Mouse (Mus musculus): Measurements from ENCODE around the gene Crybg2. TPM values are rescaled to one million over a fixed set of nuclear protein-coding genes. Genes with fewer than 3 reads are reported as not detected.

Crybg2 gene
- polyA plus RNA-seq, 1 experiment from 2014 or later: 4.0 TPM

GRCm38 (mm10) chr4:134061166-134061830 is 683 bp downstream of the Crybg2 start:
- H3K27me3 ChIP-seq: peaks cover 34% of the 10 kb centered on the region
- no peak for ATAC-seq (ENCODE audit: insufficient number of reproducible peaks, insufficient read depth, low FRiP score, low TSS enrichment)
- no peak overlapping the region for H3K4me2 ChIP-seq (replicated peaks)

GRCm38 (mm10) chr4:134061944-134062446 is 1.4 kb downstream of the Crybg2 start:
- no peak overlapping the region for H3K4me2 ChIP-seq (replicated peaks)
- ATAC-seq (ENCODE audit: insufficient number of reproducible peaks, insufficient read depth, low FRiP score, low TSS enrichment): 0 out of 2 replicates have a peak, but pooled peaks have one; percentile 25
- H3K4me1 ChIP-seq: no peaks in the 10 kb centered on the region; the same call in 1 of the 2 replicates
- whole genome bisulfite sequencing: 49% methylated on average over 8 of the region's 8 CpGs
- H3K36me3 ChIP-seq: no peaks in the 10 kb centered on the region
- H3K27me3 ChIP-seq: peaks cover 40% of the 10 kb centered on the region
- no peak overlapping the region for H3K4me3 ChIP-seq
- H3K9me3 ChIP-seq: no peaks in the 10 kb centered on the region
- H3K9ac ChIP-seq: no peak overlapping the region
- H3K27ac ChIP-seq: no peak overlapping the region

More at GRCm38 (mm10) chr4:134061166-134061830, 683 bp downstream of the Crybg2 start:
- Histone ChIP-seq H3K9ac (no peak overlapping the region), H3K36me3 (no peaks in the 10 kb centered on the region), H3K4me1 (no peaks in the 10 kb centered on the region; the same call in 1 of the 2 replicates), H3K4me3 (no peak overlapping the region), H3K9me3 (no peaks in the 10 kb centered on the region), H3K27ac (no peak overlapping the region)
- 56% methylated on average over 18 of the region's 18 CpGs for WGBS

DNA sequence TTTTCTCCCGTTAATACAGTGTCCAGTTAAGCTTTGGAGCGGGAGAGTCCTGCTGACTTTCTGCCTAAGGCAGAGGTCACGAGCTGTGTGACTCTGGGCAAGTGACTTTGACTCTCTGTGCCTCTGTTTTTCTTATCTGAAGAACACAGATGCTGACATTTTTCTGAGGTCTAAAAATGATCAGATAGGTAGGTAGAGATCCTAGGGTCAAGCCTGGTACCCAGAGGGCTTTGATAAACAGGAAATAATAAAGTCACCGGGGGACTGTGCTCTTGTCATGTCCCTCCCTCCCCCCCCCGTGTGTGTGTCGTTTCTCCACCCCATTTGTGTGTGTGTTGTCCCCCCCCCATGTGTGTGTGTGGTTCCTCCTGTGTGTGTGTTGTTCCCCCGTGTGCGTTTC is 1.9 kb downstream of the Crybg2 start:
- no peaks in the 10 kb centered on the region for H3K9me3 ChIP-seq
- no peak for ATAC-seq (ENCODE audit: insufficient number of reproducible peaks, insufficient read depth, low FRiP score, low TSS enrichment)
- peaks cover 40% of the 10 kb centered on the region for H3K27me3 ChIP-seq
- H3K4me1 ChIP-seq: no peaks in the 10 kb centered on the region; the same call in 1 of the 2 replicates
- H3K27ac ChIP-seq: no peak overlapping the region
- H3K4me2 ChIP-seq (replicated peaks): no peak overlapping the region
- no peak overlapping the region for H3K9ac ChIP-seq
- 64% methylated on average over 7 of the region's 8 CpGs for WGBS
- no peaks in the 10 kb centered on the region for H3K36me3 ChIP-seq
- H3K4me3 ChIP-seq: no peak overlapping the region

DNA sequence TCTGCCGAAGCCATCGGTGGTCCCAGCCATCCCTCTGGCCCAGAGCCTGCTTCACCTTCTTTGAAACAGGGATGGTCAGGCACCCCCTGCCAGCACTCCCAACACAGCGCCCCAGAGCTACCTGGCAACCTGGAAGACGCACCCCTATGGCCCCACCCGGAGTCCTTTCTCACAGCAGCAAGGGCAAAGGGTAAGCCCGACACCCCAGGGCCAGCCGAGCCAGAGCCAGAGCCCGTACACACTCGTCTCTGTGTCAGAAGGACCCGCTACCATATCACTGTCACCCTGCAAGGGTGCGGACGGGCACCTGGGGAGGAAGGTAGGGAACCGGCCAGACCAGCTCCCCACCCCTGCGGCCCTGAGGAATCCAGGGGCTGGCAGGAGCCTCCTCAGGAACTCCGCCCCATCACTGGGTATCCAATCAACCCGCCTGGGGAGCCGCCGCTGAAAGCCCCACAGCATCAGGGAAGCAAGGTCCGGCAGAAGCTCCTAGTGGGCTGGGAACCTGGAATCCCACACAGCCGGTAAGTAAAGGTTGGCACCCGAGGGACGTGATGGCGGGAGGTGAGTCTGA is 4.9 kb downstream of the Crybg2 start:
- H3K9me3 ChIP-seq: no peaks in the 10 kb centered on the region
- 19% methylated on average over 23 of the region's 23 CpGs for WGBS
- H3K4me3 ChIP-seq: no peak overlapping the region
- no peak for ATAC-seq (ENCODE audit: insufficient number of reproducible peaks, insufficient read depth, low FRiP score, low TSS enrichment)
- H3K27me3 ChIP-seq: peaks cover 32% of the 10 kb centered on the region
- peak overlapping the region; percentile 22 for H3K4me2 ChIP-seq (replicated peaks)
- no peaks in the 10 kb centered on the region for H3K36me3 ChIP-seq
- H3K9ac ChIP-seq: no peak overlapping the region; the same call in 1 of the 2 replicates
- H3K27ac ChIP-seq: no peak overlapping the region
- H3K4me1 ChIP-seq: no peaks in the 10 kb centered on the region; the same call in 1 of the 2 replicates

GRCm38 (mm10) chr4:134067383-134067782 is 6.8 kb downstream of the Crybg2 start:
- Histone ChIP-seq H3K27ac (no peak overlapping the region), H3K9ac (no peak overlapping the region), H3K27me3 (peaks cover 25% of the 10 kb centered on the region), H3K4me1 (no peaks in the 10 kb centered on the region; the same call in 1 of the 2 replicates), H3K36me3 (no peaks in the 10 kb centered on the region), H3K4me3 (no peak overlapping the region), H3K4me2 (replicated peaks) (no peak overlapping the region), H3K9me3 (no peaks in the 10 kb centered on the region)
- WGBS: 93% methylated on average over 8 of the region's 8 CpGs
- ATAC-seq (ENCODE audit: insufficient number of reproducible peaks, insufficient read depth, low FRiP score, low TSS enrichment): no peak

DNA sequence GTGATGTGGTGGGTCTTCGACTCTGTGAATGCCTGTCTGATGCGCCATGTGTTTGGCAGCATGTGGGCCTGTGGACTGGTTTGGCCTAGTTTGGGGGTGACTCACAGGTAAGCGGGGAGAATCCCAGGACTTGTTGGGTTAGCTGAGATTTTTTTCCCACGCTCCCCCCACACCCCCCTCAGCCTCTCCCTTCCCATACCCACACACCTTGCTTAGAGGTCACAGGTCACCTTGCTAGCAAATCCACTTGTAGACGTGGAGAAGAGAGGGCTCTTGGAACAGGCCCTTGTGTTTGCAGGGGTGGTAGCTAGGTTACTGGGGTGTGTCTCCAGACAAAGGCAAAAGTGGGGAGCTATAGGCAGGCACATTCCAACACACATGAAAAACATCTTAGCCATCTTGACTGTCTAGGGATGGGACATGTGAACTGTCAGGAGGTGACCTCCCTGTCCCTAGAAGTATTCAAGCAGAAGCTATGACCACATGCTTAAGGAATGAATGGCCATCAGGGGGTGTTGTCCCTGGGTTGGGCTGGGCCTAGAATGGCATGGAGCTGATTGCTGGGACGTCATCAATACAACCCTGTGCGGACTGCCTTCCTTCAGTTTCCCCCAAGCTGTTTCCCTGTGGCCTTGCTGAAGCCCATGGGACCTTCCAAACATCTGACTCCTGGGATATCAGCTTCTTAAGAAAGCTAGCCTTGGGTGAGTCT is 7.4 kb downstream of the Crybg2 start:
- 84% methylated on average over 7 of the region's 7 CpGs for WGBS
- H3K4me2 ChIP-seq (replicated peaks): no peak overlapping the region
- no peak for ATAC-seq (ENCODE audit: insufficient number of reproducible peaks, insufficient read depth, low FRiP score, low TSS enrichment)

GRCm38 (mm10) chr4:134068793-134069580 is 8.4 kb downstream of the Crybg2 start:
- Histone ChIP-seq H3K9me3 (no peaks in the 10 kb centered on the region), H3K27ac (no peak overlapping the region), H3K9ac (no peak overlapping the region), H3K36me3 (no peaks in the 10 kb centered on the region), H3K4me1 (no peaks in the 10 kb centered on the region; the same call in 1 of the 2 replicates), H3K27me3 (peaks cover 21% of the 10 kb centered on the region), H3K4me3 (no peak overlapping the region), H3K4me2 (replicated peaks) (no peak overlapping the region)
- ATAC-seq (ENCODE audit: insufficient number of reproducible peaks, insufficient read depth, low FRiP score, low TSS enrichment): no peak
- WGBS: 83% methylated on average over 4 of the region's 4 CpGs

More for the DNA sequence above, 7.4 kb downstream of the Crybg2 start:
- Histone ChIP-seq H3K4me3 (no peak overlapping the region), H3K36me3 (no peaks in the 10 kb centered on the region), H3K4me1 (no peaks in the 10 kb centered on the region; the same call in 1 of the 2 replicates), H3K27me3 (peaks cover 22% of the 10 kb centered on the region), H3K27ac (no peak overlapping the region), H3K9me3 (no peaks in the 10 kb centered on the region), H3K9ac (no peak overlapping the region)

GRCm38 (mm10) chr4:134078694-134079093 is 18.1 kb downstream of the Crybg2 start:
- Histone ChIP-seq H3K4me2 (replicated peaks) (no peak overlapping the region), H3K4me1 (peaks cover 12% of the 10 kb centered on the region), H3K36me3 (no peaks in the 10 kb centered on the region), H3K9me3 (no peaks in the 10 kb centered on the region), H3K27ac (no peak overlapping the region), H3K9ac (no peak overlapping the region), H3K4me3 (no peak overlapping the region), H3K27me3 (peaks cover 18% of the 10 kb centered on the region)
- ATAC-seq (ENCODE audit: insufficient number of reproducible peaks, insufficient read depth, low FRiP score, low TSS enrichment): no peak
- 16% methylated on average over 3 of the region's 3 CpGs for WGBS

- ATAC-seq (ENCODE audit: insufficient number of reproducible peaks, insufficient read depth, low FRiP score, low TSS enrichment): no peak
- no peak overlapping the region for H3K27ac ChIP-seq
- 83% methylated on average over 4 of the region's 4 CpGs for WGBS
- no peak overlapping the region for H3K4me3 ChIP-seq
- H3K36me3 ChIP-seq: no peaks in the 10 kb centered on the region
- no peaks in the 10 kb centered on the region for H3K9me3 ChIP-seq
- no peak overlapping the region for H3K4me2 ChIP-seq (replicated peaks)
- no peak overlapping the region for H3K9ac ChIP-seq
- peaks cover 18% of the 10 kb centered on the region for H3K27me3 ChIP-seq
- peaks cover 12% of the 10 kb centered on the region for H3K4me1 ChIP-seq
These were observed 20.1 kb downstream of the Crybg2 start for GRCm38 (mm10) chr4:134080674-134081073.

- Histone ChIP-seq H3K9ac (no peak overlapping the region), H3K27me3 (peaks cover 18% of the 10 kb centered on the region), H3K4me3 (peak overlapping the region; percentile 44), H3K27ac (no peak overlapping the region), H3K36me3 (no peaks in the 10 kb centered on the region), H3K9me3 (no peaks in the 10 kb centered on the region), H3K4me2 (replicated peaks) (peak overlapping the region; percentile 87), H3K4me1 (peaks cover 12% of the 10 kb centered on the region)
- under 1% methylated on average over 39 of the region's 41 CpGs for whole genome bisulfite sequencing
- peak; percentile 82 for ATAC-seq (ENCODE audit: insufficient number of reproducible peaks, insufficient read depth, low FRiP score, low TSS enrichment)
These were observed 21.2 kb downstream of the Crybg2 start for GRCm38 (mm10) chr4:134081730-134082386.

DNA sequence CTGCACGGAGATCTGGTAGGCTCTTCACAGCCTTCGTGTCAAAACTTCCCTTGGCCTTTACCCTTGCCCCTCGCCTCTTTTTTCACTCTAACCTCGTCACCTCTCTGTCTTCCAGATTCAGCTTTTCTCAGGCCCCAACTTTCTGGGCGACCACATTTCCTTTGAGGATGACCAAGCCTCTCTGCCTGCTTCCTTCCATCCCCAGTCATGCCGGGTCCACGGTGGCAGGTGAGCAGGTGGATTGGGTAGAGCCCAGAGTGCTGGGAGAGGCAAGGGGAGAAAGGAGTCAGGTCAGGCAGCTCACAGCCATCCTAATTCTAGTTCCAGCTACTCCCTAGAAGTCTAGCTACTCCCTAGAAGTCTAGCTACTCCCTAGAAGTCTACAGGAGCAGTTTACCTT is 21.8 kb downstream of the Crybg2 start:
- H3K4me2 ChIP-seq (replicated peaks): peak overlapping the region; percentile 87
- H3K4me1 ChIP-seq: peaks cover 12% of the 10 kb centered on the region
- H3K4me3 ChIP-seq: peak overlapping the region; percentile 44
- peaks cover 18% of the 10 kb centered on the region for H3K27me3 ChIP-seq
- WGBS: 15% methylated on average over 7 of the region's 7 CpGs
- no peaks in the 10 kb centered on the region for H3K9me3 ChIP-seq
- no peaks in the 10 kb centered on the region for H3K36me3 ChIP-seq
- H3K9ac ChIP-seq: no peak overlapping the region
- H3K27ac ChIP-seq: no peak overlapping the region
- ATAC-seq (ENCODE audit: insufficient number of reproducible peaks, insufficient read depth, low FRiP score, low TSS enrichment): no peak

Measured in embryonic facial prominence, embryonic 12.5 days (tissue).